Mouse (Mus musculus) spleen, postnatal 14 days (tissue): ENCODE data around the gene Them7.

Experiments
- DNase-seq, 2 experiments: peaks; one replicate each; pipeline ENCODE4 v3.0.0; 2021 to 2022; ENCODE audit warnings: low spot score in 2 of 2

Gene Them7

GRCm38 (mm10) chr2:105235380-105236115, 11.4 kb downstream of the Them7 start:
- no peak for DNase-seq

GRCm38 (mm10) chr2:105237424-105237823, 13.3 kb downstream of the Them7 start:
- no peak for DNase-seq

- DNase-seq, result no peak
Measured at GRCm38 (mm10) chr2:105237841-105238240, 13.7 kb downstream of the Them7 start.

GRCm38 (mm10) chr2:105238775-105239174, 14.7 kb downstream of the Them7 start:
- DNase-seq, result no peak

- DNase-seq, result no peak
Measured at GRCm38 (mm10) chr2:105240631-105241030, 16.5 kb downstream of the Them7 start.

GRCm38 (mm10) chr2:105242940-105243339, 18.8 kb downstream of the Them7 start:
- no peak for DNase-seq

GRCm38 (mm10) chr2:105244733-105245132, 20.6 kb downstream of the Them7 start:
- DNase-seq, result no peak

- DNase-seq, result no peak
Measured at GRCm38 (mm10) chr2:105251978-105252377, 27.9 kb downstream of the Them7 start.

GRCm38 (mm10) chr2:105252824-105253223, 28.7 kb downstream of the Them7 start:
- DNase-seq, result no peak

GRCm38 (mm10) chr2:105255457-105255856, 31.3 kb downstream of the Them7 start:
- no peak for DNase-seq

GRCm38 (mm10) chr2:105256427-105257071, 32.4 kb downstream of the Them7 start:
- no peak for DNase-seq

- no peak for DNase-seq
Measured at GRCm38 (mm10) chr2:105257376-105257775, 33.3 kb downstream of the Them7 start.

- DNase-seq, result no peak
Measured at GRCm38 (mm10) chr2:105261335-105261734, 37.2 kb downstream of the Them7 start.

GRCm38 (mm10) chr2:105263219-105263618, 39.1 kb downstream of the Them7 start:
- no peak for DNase-seq

- no peak for DNase-seq
Measured at GRCm38 (mm10) chr2:105282407-105283077, 58.4 kb downstream of the Them7 start.

GRCm38 (mm10) chr2:105283811-105284210, 59.7 kb downstream of the Them7 start:
- DNase-seq, result no peak

- no peak for DNase-seq
Measured at GRCm38 (mm10) chr2:105284855-105285254, 60.7 kb downstream of the Them7 start.

- no peak for DNase-seq
Measured at GRCm38 (mm10) chr2:105295823-105296222, 71.7 kb downstream of the Them7 start.

GRCm38 (mm10) chr2:105298888-105299287, 74.8 kb downstream of the Them7 start:
- DNase-seq, result no peak

GRCm38 (mm10) chr2:105301082-105301481, 77.0 kb downstream of the Them7 start:
- no peak for DNase-seq

GRCm38 (mm10) chr2:105301531-105301930, 77.4 kb downstream of the Them7 start:
- DNase-seq, result no peak

GRCm38 (mm10) chr2:105303962-105304514, 79.9 kb downstream of the Them7 start:
- DNase-seq, result no peak
